Mouse (Mus musculus) right cerebral cortex, postnatal 10 days (tissue): ENCODE results near the gene Atp2b2.

ENCODE experiments used
- DNase-seq, 2 experiments: peaks; one replicate each; pipeline ENCODE4 v3.0.0; 2021; ENCODE audit warnings: low spot score in 2 of 2

Gene Atp2b2

DNA sequence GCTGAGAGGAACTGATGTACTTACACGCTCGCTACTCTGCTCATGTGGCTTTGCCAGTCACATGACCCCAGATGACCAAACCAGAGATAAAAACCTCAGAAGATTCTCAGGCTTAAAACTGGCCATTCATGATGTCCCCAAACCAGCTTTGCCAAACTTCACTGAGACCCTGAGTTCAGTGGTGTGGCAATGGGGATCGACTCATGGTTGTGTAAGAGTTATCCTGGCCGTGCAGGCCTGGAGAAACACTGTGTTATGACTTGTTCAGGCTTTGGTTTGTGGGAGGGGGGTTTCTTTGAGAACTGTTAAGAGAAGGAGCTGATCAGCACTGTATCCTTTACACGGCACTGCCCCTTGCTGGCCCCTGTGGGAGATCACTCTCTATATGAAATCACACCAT is 250.0 kb downstream of the Atp2b2 start:
- DNase-seq: no peak

DNA sequence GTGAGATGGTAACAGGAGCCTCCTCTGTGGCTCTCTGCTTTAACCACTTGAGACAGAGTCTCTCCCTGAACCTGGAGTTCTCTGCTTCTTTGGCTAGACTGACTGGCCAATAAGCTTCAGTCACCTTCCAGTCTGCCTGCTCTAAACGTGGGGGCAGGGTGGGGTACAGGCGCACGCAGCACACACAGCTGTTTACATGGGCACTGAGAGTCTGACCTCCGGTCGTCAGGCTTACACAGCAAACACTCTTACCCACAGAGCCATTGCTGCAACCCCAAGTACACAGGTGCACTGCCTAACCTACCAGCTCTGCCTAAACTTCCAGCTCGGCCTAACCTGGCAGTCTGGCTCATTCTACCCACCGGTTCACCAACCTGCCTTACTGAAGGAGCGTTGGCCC is 251.4 kb downstream of the Atp2b2 start:
- DNase-seq: no peak

DNA sequence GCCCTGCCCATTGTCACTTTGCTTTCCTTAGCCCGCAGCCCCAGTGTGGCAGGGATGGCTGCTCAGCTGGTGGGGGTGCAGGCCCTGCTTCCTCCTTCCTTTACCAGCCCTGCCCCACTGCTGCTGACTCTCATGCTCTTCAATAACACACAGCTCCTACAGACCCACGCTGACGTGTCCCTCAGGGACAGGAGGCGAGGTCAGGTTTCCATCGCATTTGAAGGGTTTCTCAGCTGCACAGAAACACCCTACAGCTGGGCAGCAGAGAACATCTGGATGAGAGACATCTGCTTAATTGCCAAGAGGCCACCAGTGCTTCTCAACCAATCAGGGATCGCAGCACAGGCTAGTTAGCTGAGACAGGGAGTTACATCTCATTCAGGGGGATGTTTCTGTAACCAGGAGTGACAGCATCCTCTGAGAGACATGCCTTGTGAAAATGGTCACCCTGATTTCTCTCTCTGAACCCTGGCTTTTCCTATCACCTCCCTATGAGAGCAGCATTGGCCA is 254.9 kb downstream of the Atp2b2 start:
- no peak for DNase-seq

DNA sequence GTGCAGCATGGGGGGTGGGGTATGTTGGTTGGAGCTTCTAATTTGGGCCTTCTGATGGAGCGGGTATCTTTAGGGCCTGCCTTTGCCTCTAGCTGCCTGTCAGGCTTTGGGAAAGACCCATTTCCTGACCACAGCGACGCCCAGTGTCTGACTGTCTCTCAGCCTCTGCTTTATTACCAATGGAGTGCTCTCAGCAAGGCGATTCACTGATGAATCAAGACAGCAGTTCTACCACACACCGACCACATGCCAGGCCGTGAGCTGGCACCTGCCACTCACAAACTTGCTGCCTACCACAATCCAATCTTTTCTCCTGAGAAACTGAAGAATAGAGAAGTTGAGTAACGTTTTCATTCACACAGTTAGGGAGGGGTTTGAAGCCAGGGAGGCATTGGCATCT is 256.8 kb downstream of the Atp2b2 start:
- no peak for DNase-seq

DNA sequence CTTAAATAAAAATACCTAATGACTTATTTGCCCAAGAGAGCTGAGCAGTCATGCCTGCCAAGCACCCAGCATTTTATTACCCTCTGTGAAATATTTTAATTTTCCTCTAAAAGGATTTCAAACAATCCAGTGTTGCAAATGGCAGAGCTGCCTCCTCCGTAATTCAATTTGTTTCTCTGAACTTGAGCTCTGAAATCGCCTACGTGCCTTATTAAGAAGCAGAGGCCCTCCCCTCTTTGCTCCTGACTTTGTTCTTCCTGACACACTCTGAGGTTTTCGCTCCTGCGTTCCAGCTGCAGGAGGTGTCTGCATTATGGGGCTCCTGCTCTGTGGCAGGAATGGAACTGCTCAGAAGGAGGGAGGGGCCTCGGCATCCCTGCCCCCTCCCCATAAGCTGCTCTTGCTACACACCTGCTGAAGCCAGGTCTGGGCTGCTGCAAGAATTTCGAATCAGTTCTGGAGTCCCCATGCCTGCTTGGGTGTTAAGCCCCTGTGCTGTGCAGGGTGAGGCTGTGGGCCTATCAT is 264.1 kb downstream of the Atp2b2 start:
- DNase-seq: no peak

DNA sequence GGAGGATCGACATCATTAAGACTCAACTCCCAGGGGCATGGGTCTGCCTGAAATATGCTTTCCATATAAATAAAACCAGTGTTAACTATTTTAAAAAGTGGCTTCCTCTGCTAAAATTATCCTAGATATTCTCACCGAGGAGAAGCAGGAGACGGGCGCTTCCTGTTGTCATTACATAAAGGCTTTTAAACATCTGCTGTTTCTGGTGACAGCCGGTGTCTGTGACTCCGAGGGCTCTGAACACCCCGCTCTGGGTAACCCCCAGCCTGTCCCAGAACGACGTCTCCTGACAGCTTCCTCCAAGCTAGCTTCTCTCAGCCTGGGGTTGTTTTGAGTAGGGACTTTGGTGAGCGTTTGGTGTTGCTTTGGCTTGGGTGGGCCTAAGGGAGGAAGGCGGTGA is 273.6 kb downstream of the Atp2b2 start:
- DNase-seq: no peak

DNA sequence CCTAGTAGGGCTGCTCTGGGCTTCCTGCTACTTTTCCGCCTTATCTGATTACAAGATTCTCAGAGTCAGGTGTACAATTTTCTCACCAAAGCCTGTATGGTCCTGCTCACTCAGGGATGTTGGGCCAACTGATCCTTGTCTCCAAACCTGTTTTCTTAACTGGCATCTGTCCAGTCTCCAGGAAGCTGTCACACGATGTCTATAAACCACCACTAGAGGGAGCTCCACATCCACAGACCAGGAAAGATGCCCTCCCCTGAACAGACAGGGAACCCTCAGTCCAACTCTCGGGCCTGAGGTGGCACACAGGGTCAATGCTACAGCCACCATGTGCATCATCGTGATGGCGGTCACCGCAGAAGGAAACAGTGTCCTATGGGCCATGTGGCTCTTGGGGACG is 280.8 kb downstream of the Atp2b2 start:
- DNase-seq: peak in 1 of 2 experiments; percentile 65

DNA sequence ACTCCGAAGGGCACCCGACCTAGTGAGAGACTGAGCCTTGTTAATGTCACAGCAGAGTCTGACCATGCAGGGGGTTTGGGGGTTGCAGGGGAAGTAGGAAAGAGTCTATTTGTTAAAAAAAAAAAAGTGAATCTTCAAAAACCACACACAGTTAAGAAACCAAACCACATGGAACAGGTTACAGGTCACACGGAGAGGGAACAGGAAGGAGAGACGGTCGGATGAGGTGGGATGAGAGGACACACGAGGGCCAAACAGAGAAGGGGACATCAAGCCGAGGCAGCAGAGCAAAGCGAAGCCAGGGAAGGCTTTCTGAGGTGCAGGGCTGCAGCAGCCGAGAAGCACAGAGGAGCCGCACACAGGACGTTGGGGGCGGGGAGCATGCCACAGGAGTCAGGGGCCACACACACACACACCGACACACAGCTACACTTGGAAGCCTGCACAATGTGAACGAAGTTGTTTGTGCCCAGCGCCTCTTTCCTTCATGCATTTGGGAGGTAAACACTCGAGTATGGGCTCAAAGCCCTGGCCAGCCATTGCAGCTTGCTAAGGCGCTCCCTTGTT is 293.2 kb downstream of the Atp2b2 start:
- no peak for DNase-seq

DNA sequence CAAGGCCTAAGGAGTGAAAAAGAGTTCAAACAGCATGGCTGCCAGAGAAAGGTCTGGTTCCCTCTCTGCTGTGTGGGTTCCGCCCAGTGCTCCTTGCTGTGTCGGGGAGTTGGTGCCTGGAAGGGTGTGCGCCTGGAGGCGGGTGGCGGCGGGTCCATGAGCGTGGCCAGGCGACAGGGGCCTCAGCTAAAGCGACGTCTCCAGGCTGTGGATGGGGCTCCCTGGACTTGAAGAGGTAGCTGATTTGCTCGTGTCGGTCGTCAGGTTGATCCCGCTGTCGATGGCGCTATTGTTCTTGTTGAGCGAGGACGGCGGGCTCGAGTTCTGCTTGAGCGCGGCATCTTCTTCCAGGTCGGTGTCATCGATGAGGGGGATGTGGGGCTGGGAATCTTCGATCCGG is 294.1 kb downstream of the Atp2b2 start:
- no peak for DNase-seq

DNA sequence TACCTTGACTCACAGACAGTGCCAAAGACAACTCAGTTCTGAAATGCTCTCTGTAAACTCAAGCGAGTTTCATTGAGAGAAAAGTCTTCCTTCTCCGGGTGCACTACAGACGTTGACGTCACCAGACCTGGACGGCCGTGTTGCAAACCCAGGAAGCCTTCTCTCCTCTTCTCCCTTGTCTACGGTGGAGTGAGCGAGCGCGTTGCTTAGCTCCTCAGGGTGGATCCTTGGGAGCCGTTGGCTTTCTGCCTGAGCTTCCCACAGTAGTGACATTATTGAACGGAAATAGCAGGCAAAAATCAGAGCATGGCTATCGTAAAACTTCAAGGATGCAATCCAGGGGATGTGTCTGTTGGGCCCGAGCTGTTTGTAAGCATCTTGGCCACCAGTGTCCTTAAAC is 295.1 kb downstream of the Atp2b2 start:
- DNase-seq: peak in 1 of 2 experiments; percentile 60

DNA sequence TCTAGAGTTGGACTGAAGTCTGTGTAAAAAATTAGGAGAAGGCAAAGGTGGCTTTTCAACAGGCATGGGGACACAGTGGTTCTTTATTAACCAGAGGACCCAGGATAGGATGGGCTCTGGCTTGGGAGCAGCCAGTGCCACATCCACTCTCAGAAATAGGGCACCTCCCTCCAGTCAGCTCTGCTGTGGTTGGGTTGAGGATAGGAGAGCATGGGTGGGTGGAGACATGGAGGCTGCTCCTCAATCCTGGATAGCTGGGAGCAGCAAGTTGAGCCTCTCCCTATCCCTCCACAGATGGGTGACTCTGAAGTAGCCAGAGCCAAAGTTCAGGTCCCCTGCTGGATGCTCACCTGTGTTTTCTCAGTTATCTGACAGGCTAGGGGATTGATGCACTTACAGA is 297.3 kb downstream of the Atp2b2 start:
- DNase-seq: no peak

DNA sequence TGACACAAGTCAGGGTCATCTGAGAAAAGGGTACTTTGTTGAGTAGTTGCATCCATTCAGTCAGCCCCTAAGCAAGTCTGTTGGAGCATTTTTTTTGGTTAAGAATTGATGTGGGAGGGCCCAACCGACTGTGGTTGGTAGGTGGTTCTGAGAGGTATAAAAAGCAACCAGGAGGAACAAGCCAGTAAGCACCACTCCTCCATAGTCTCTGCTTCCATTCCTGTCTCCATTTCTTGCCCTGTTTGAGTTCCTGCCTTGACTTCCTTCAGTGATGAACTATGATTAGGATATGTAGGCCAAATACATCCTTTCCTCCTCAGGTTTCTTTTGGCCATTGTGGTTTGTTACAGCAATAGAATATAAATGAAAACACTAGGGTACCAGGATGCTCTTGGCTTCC is 299.3 kb downstream of the Atp2b2 start:
- DNase-seq: no peak

DNA sequence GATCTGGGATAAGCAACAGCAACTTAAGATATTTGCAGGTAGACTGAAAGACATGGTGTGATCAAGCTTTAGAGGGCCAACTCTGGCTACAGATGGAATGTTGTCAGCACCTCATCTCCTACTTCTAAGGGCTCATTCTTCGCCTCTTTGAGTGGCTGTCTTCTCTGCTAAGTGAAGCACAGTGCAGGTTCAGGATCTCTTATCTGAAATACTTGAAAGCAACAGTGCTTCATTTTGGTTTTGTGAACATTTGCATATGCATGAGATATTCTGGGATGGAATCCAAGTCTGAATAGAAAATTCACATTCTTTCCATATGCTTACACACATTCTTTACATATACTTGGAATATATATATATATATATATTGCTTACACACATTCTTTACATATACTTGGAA is 300.1 kb downstream of the Atp2b2 start:
- no peak for DNase-seq

DNA sequence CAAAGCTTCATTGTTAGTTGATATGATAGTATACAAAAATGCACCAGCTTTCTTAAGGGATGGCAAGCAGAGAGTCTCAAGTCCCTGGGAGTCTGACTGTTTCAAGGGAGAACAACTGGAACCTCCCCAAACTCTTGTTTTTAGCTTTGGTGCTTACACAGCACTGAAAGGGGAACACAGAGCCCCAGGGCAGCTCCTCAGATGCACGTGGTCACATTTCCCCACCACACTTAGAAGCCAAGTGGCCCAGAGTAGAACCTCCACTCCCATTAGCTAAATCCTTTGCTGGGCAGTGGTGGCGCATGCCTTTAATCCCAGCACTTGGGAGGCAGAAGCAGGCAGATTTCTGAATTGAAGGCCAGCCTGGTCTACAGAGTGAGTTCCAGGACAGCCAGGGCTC is 301.0 kb downstream of the Atp2b2 start:
- DNase-seq: no peak

DNA sequence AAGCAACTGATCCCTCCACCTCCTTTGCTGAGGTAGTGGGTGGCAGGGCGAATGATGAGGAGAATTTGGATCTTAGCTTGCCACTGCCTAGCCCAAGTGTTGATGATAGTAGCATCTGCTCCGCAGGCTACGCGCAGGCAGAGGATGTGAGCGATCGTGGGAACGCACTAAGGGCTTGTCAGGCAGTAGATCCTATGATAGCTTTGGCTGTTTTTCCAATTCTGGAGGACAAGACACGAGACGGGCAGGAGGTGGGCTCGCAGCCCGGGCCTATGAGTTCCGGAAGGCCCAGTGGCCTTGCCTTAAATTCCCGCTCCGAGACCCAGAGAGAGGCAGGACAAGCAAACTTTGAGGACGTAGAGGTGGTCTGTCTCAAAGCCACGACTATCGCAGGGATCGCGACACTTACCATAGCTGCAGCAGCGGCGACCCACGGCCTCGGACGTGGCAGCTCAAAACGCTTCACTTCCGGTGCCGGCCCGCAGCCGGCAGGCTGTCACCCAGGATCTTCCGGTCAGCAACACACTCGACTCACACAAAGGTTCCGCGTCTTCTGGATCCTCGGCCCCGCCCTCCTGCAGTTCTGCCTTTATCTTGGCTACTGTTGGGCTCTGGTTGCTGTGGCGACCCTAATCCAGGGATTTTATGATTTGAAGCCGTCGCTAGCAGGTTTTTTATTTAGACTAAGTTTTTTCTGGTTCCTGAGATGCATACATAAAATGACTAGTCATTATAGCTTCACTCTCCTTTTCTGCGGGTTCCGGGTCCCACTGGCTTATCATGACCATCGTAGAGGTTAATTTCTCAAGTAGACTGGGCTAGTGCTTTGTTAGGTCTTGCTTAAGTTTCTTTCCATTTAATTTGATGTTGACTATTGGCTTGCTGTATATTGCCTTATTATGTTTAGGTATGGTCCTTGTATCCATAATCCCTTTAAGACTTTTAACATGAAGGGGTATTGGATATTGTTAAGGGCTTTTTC is 301.9 kb downstream of the Atp2b2 start, which contains the start of gene Sec13:
Gene Sec13, minus strand, starts transcription at position 508 of the 982 bp plus-strand sequence.
- DNase-seq: peak; percentile 94 to 95

DNA sequence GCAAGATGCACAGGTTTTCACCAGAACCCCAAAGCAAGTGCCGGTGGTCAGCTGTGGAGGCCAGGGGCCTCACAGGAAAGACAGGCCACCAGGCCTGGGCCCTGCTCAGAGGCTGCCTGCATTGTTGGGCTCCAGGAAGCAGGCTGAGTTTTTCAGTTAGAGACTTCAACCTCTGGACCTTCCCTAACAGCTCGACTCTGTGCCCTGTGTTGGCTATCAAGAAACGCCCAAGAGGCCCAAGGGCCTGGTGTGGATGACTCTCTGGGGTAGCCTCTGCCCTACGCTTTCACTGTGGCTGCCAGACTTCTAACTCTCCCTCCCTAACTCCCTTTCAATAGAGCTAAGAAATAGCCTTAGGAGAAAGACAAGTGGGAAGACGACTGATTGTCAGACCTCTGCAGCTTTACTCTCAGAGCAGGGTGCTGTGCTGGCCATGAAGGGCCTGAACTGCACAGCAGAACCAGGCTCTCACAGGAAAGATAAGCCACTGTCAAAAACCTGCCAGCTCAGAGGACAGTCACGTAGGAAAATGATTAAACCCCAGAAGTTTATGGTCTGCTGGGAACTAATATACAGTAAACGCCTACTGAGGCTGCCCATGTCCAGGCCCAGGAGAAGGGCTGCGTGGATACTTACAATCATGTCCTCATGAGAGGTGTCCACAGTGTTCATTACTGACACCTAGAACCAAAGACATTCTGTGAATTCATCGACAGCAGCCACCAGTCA is 304.9 kb downstream of the Atp2b2 start:
- DNase-seq: no peak

DNA sequence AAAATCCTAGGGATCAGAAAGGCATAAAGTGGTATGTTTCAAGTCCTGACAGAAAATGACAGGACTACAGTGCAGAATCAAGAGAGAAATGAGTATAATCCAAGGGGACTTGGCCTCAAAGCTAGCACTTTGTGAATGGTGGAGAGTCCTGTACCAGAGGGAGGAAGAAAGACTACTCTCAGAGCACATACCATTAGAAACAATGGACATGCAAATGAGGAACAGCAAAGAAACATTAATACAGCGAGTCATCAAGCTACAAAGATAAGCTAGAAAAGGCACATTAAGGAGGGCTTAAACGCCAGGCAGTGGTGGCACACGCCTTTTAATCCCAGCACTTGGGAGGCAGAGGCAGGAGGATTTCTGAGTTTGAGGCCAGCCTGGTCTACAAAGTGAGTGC is 311.1 kb downstream of the Atp2b2 start:
- DNase-seq: no peak

DNA sequence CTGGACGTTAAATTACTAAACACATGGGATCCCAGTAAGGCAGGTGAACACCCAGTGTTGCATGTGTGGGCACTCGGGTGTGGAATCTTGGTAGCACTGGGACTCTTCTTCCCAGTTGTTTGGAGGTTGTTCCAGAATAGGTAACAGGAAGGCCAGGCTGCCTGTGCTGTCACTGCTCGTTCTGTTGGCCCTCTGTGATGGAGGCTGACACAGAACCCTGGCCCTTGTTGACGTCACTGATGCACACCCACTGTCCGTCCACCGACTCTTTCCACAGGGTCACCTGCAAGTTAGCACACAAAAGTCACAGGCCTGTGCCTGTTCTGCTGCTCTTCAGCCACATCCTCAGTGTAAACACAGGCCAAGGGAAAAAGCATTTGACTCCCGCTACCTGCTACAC is 314.2 kb downstream of the Atp2b2 start:
- no peak for DNase-seq

DNA sequence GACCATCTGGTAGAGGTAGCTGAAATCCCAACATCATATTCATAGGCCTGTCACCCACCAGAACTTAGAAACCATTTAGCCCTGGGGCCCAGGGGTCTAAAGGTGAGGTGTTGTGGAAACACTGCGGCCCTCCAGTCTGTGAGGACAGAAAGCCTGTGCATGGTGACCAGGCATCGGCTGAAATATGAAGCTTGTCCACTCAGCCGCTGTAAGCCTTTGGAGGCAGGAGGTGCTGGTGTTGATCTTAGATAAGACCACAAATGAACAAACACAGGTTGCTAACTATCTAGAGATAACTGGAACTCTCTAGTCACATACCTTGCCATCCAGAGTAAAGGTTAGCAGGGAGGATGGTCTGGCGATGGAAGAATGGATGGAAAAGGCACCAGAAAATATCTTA is 321.4 kb downstream of the Atp2b2 start:
- DNase-seq: no peak

DNA sequence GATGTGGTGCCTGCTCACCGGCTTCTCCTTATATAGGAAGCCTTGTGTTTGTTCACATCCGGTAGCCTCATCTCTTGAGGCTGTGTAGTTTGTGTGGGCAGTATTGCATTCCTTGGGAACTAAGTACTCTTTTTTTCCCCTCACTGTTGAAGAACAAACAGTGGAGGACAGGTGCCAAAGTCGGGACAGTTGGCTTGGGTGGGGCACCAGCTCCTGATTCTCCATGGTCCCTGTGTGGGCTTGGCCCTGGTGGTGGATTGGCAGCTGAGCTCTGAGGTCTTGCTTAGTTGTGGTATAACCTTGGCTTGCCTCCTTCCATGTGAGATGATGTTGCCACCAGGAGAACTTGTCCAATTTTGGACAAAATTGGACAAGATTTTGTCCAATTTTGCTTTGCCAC is 322.5 kb downstream of the Atp2b2 start, which contains the start of gene Ghrl:
Gene Ghrl, minus strand, starts transcription at position 3 of the 400 bp plus-strand sequence.
- no peak for DNase-seq

DNA sequence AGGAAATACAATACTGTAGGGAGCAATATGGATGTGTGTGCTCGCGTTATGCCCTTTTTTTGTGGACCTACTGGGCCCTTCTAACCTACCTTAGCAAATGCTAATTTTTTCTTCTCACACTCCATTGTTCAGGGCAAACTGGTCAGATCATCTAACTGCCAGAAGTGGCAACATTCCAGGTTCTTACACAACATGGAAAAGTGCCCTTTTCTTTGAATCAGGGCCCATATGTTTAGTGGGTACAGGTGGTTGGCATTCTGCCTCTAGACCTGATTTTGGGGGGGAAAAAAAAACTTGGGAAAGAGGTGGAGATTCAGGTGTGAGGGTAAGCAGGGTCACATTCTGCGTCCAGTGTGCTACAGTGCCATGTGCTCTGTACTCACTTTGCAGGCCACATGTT is 324.9 kb downstream of the Atp2b2 start:
- no peak for DNase-seq

DNA sequence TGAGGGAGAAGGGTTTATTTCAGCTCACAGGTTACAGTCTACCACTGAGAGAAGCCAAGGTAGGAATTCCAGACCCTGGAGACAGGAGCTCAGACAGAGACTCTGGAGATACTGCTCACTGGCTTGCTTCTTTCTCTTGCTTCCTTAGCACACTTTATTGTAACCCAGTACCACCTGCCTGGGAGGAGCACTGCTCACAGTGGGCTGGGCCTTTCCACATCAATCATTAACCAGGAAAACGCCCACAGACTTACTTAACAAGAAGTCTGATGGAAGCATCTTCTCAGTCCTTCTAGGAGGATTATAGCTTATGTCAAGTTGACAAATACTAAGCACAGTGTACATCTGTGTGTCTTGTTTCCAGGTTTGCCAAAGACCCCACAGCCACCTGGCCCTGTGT is 327.6 kb downstream of the Atp2b2 start:
- no peak for DNase-seq
